Mouse (Mus musculus): ENCODE measurements around the gene Arhgef17. TPM values are rescaled to one million over a fixed set of nuclear protein-coding genes. Genes with fewer than 3 reads are reported as not detected.

The Arhgef17 gene
- polyA plus RNA-seq, 1 experiment from 2014 or later: 6.4 TPM

DNA sequence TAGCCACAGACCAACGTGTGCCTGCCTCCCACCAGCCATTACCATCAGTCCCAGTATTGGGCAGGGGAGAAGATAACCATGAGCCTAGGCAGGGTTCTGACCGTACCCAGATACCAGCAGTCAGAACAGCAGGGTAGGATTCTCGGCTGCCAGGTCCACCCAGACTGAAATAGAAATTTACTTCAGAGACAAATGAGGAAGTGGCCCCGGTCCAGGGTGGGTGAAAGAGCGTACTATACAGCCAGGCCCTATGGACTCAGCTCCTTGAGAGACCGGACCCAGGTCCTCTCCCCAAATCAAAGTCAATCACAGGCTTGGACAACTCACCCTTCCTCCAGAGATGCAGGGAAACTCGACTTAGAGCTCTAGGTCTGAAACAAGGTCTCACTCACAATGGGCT is 29.2 kb upstream of the Arhgef17 start:
- Histone ChIP-seq H3K4me1 (peaks cover 3% of the 10 kb centered on the region), H3K27ac (replicated peaks) (no peak overlapping the region; the same call in 1 of the 2 replicates), H3K27me3 (ENCODE audit: low read depth, poor library complexity, severe bottlenecking) (no peaks in the 10 kb centered on the region), H3K36me3 (no peaks in the 10 kb centered on the region), H3K9me3 (replicated peaks) (no peaks in the 10 kb centered on the region), H3K4me3 (no peak overlapping the region)
- 77% methylated on average over 7 of the region's 7 CpGs for WGBS
- no peak for DNase-seq (ENCODE audit: low spot score)

GRCm38 (mm10) chr7:100960462-100960861 is 28.6 kb upstream of the Arhgef17 start:
- DNase-seq (ENCODE audit: low spot score): no peak
- no peaks in the 10 kb centered on the region for H3K27me3 ChIP-seq (ENCODE audit: low read depth, poor library complexity, severe bottlenecking)
- 86% methylated on average over 2 of the region's 2 CpGs for WGBS

GRCm38 (mm10) chr7:100958426-100958825 is 26.5 kb upstream of the Arhgef17 start:
- 90% methylated on average over 2 of the region's 2 CpGs for WGBS
- DNase-seq (ENCODE audit: low spot score): no peak
- Histone ChIP-seq H3K27me3 (ENCODE audit: low read depth, poor library complexity, severe bottlenecking) (no peaks in the 10 kb centered on the region), H3K36me3 (no peaks in the 10 kb centered on the region), H3K4me1 (no peaks in the 10 kb centered on the region), H3K9me3 (replicated peaks) (no peaks in the 10 kb centered on the region), H3K4me3 (no peak overlapping the region), H3K27ac (replicated peaks) (no peak overlapping the region)

More at GRCm38 (mm10) chr7:100960462-100960861, 28.6 kb upstream of the Arhgef17 start:
- Histone ChIP-seq H3K27ac (replicated peaks) (no peak overlapping the region), H3K4me3 (no peak overlapping the region), H3K4me1 (no peaks in the 10 kb centered on the region), H3K36me3 (no peaks in the 10 kb centered on the region), H3K9me3 (replicated peaks) (no peaks in the 10 kb centered on the region)

DNA sequence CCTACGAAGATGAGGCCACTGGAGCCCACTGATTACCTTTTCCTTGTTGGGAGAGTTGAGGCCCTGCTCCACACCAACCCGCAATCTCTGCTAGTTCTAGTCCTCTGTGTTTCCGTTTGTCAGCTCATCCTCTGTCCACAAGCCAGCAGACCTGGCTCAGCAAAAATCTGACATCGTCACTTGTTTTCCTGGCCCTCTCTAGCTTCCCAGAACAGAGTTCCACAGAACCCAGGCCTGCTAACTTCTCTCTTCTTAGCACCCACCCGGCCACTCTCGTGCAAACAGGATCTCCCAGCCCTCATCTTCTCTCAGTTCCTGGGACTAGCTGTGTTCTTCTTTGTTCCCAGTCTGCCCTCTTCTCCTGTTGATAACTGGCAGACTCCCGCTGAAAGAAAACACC is 20.8 kb upstream of the Arhgef17 start:
- H3K4me1 ChIP-seq: peaks cover 15% of the 10 kb centered on the region
- no peak overlapping the region for H3K27ac ChIP-seq (replicated peaks)
- 87% methylated on average over 7 of the region's 7 CpGs for WGBS
- no peaks in the 10 kb centered on the region for H3K36me3 ChIP-seq
- no peaks in the 10 kb centered on the region for H3K9me3 ChIP-seq (replicated peaks)
- no peak for DNase-seq (ENCODE audit: low spot score)
- H3K27me3 ChIP-seq (ENCODE audit: low read depth, poor library complexity, severe bottlenecking): no peaks in the 10 kb centered on the region; the same call in 1 of the 2 replicates
- no peak overlapping the region for H3K4me3 ChIP-seq

DNA sequence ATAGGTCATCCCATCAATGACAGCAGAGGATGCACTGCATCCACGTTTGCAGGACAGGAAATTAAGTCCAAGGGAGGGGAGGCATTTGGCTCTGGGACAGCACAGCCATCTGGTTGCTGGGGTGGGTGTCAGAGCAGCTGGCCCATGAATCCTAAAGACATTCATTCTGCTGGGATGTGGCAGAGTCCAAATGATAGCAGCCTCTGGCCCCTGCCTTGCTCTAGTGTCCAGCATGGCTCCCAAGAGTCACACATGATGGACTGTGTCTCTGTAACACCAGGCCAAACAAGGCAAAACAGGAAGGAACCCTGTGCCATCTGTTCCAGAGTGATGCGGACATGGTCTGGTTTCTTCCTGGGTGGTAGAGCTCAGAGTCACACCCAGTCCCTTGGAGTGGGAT is 20.0 kb upstream of the Arhgef17 start:
- WGBS: 77% methylated on average over 2 of the region's 2 CpGs
- no peak overlapping the region for H3K27ac ChIP-seq (replicated peaks)

DNA sequence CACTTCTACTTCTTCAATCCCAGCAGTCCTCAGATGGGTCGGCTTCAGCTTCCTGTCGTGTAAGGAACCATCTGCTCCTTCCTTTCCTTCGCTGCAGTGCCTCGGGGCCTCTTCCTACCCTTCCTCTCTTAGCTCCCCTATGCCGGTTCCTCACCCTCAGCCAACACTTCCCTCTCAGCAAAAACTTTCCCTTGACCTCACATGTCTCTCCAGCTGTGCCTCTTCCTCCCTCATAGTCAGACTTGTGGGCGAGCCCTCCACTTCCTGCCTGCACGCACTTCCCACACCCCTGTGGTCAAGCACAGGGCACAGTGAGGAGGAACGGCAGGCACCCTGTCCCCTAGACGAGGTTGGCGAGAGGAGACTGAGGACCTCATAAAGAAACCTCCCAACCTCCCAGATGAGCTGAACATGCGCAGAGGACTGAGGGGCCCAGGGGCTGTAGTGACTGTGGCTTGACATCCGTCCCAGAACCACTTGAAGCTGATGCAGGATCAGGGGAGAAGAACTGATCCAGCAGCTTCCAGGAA is 18.6 kb upstream of the Arhgef17 start:
- H3K9me3 ChIP-seq (replicated peaks): no peaks in the 10 kb centered on the region
- no peak overlapping the region for H3K4me3 ChIP-seq
- 72% methylated on average over 12 of the region's 12 CpGs for WGBS
- H3K27me3 ChIP-seq (ENCODE audit: low read depth, poor library complexity, severe bottlenecking): no peaks in the 10 kb centered on the region; the same call in 1 of the 2 replicates
- no peak for DNase-seq (ENCODE audit: low spot score)
- H3K27ac ChIP-seq (replicated peaks): 0 out of 2 replicates have a peak overlapping the region, but pooled peaks have one; percentile 1
- H3K36me3 ChIP-seq: no peaks in the 10 kb centered on the region
- peaks cover 20% of the 10 kb centered on the region for H3K4me1 ChIP-seq

More for the DNA sequence above, 20.0 kb upstream of the Arhgef17 start:
- no peaks in the 10 kb centered on the region for H3K9me3 ChIP-seq (replicated peaks)
- H3K4me1 ChIP-seq: peaks cover 15% of the 10 kb centered on the region
- no peaks in the 10 kb centered on the region for H3K36me3 ChIP-seq
- DNase-seq (ENCODE audit: low spot score): no peak
- H3K27me3 ChIP-seq (ENCODE audit: low read depth, poor library complexity, severe bottlenecking): no peaks in the 10 kb centered on the region; the same call in 1 of the 2 replicates
- no peak overlapping the region for H3K4me3 ChIP-seq

DNA sequence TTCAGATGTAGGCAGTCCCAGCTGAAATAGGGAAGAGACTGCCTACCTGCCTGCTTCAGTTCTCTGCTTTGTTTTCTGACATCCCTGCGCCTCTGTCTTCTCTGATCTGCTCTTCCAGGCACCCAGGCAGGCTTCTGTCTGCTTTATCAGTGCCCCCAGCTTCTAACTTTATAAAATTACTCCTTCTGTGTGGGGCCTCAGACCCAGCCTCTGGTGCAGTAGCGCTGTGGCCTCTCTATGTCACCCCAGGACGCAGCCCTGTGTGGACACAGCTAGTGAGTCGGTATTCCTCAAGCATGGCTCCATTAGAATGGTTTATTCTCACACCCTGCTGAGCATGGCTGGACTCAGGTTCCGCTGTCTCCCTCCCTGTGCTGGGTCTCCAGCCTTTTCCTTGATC is 18.1 kb upstream of the Arhgef17 start:
- WGBS: 54% methylated on average over 5 of the region's 5 CpGs

DNA sequence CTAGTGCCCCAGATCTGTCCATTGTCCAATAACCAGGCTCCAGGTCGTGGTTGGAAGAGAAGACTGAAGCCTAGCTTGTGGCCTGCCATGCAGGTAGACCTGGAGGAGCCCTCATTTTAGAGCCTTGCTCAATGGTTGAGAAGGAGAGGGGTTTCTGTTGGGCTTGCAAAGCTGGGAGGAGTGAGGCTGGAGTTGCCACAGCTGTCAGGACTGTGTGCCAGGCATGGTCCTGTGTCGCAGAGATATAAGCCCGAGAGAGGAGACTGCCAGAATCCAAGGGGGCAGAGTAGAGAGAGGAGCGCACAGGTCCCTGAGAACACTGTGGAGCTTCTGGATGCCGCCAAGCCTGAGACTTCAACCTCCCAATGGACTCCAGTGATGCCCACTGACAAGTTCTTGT is 12.8 kb upstream of the Arhgef17 start:
- Histone ChIP-seq H3K4me3 (no peak overlapping the region), H3K36me3 (no peaks in the 10 kb centered on the region), H3K27me3 (ENCODE audit: low read depth, poor library complexity, severe bottlenecking) (peaks cover 9% of the 10 kb centered on the region; the same call in 1 of the 2 replicates), H3K4me1 (peaks cover 22% of the 10 kb centered on the region), H3K27ac (replicated peaks) (peak overlapping the region; percentile 74; the same call in 1 of the 2 replicates), H3K9me3 (replicated peaks) (no peaks in the 10 kb centered on the region)
- DNase-seq (ENCODE audit: low spot score): no peak
- 92% methylated on average over 5 of the region's 5 CpGs for WGBS

More for the DNA sequence above, 18.1 kb upstream of the Arhgef17 start:
- Histone ChIP-seq H3K4me1 (peaks cover 20% of the 10 kb centered on the region), H3K9me3 (replicated peaks) (no peaks in the 10 kb centered on the region), H3K36me3 (no peaks in the 10 kb centered on the region), H3K4me3 (no peak overlapping the region), H3K27ac (replicated peaks) (no peak overlapping the region), H3K27me3 (ENCODE audit: low read depth, poor library complexity, severe bottlenecking) (no peaks in the 10 kb centered on the region; the same call in 1 of the 2 replicates)
- no peak for DNase-seq (ENCODE audit: low spot score)

DNA sequence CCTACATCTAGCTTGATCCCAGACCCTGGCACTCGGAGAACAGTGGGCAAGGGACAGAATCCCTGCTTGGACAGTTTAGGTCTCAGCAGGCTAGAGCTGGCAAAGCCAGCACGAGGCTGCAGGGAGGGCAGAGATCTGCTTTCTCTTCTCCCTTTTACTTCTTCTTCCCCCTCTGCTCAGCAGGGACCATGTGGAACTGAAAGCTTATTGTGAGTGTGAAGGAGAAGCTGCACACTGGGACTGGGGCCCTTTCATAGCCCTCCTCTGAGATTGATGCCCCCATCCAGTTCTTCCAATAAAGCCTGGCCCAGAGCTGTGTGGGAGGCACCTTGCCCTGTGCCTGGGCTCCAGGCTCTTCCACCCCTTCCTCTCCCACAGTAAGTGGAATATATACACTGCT is 12.4 kb upstream of the Arhgef17 start:
- Histone ChIP-seq H3K4me1 (peaks cover 22% of the 10 kb centered on the region), H3K36me3 (no peaks in the 10 kb centered on the region), H3K4me3 (no peak overlapping the region), H3K27ac (replicated peaks) (peak overlapping the region; percentile 74; the same call in 1 of the 2 replicates), H3K9me3 (replicated peaks) (no peaks in the 10 kb centered on the region), H3K27me3 (ENCODE audit: low read depth, poor library complexity, severe bottlenecking) (peaks cover 9% of the 10 kb centered on the region; the same call in 1 of the 2 replicates)
- 82% methylated on average over 2 of the region's 2 CpGs for WGBS
- DNase-seq (ENCODE audit: low spot score): no peak

DNA sequence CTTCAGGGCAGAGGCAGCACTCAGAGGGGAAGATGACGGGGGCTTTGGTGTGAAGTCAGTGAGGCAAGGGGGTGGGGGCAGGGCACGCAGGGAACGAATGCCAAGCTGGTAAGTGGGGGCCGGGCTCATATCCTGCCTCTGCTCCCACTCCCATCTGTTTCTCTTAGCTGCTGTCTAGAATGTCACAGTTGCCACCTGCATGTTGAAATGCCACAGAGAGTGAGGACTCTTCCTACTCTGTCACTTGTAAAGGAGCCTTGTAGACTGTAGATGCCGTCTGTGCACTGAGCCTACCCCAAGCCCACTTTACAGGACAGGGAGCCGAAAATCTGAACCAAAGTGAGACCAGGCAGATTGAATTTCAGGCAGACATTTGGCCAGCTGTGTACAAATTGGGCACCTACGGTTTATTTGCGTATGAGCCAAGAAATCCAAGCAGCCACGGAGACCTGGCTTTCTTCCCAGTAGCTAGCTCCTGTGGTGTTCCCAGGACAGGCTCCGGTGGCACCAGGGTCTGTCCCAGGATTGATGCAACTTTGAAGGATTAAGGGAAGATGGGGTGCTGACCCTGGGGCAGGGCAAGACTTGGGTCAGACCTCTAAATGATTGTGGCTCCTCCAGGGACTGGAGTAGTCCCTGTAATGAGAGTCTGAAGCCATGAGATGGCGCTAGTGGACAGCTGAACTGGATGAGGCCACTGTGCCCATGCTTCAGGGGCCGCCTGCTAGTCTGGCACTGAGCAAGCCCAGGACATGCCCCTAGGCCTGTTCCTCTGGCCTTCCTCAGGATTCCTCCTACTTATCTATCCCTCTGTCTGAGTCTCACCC is 11.1 kb upstream of the Arhgef17 start:
- Histone ChIP-seq H3K9me3 (replicated peaks) (no peaks in the 10 kb centered on the region), H3K27ac (replicated peaks) (peak overlapping the region; percentile 74), H3K4me3 (no peak overlapping the region), H3K27me3 (ENCODE audit: low read depth, poor library complexity, severe bottlenecking) (peaks cover 9% of the 10 kb centered on the region; the same call in 1 of the 2 replicates), H3K4me1 (peaks cover 22% of the 10 kb centered on the region), H3K36me3 (no peaks in the 10 kb centered on the region)
- DNase-seq (ENCODE audit: low spot score): peak; percentile 75
- WGBS: 59% methylated on average over 12 of the region's 12 CpGs

- Histone ChIP-seq H3K9me3 (replicated peaks) (no peaks in the 10 kb centered on the region), H3K4me3 (no peak overlapping the region), H3K36me3 (no peaks in the 10 kb centered on the region), H3K27me3 (ENCODE audit: low read depth, poor library complexity, severe bottlenecking) (peaks cover 9% of the 10 kb centered on the region; the same call in 1 of the 2 replicates), H3K27ac (replicated peaks) (no peak overlapping the region), H3K4me1 (peaks cover 16% of the 10 kb centered on the region)
- WGBS: 45% methylated on average over 5 of the region's 5 CpGs
- no peak for DNase-seq (ENCODE audit: low spot score)
Observed at GRCm38 (mm10) chr7:100941169-100941568, 9.3 kb upstream of the Arhgef17 start.

DNA sequence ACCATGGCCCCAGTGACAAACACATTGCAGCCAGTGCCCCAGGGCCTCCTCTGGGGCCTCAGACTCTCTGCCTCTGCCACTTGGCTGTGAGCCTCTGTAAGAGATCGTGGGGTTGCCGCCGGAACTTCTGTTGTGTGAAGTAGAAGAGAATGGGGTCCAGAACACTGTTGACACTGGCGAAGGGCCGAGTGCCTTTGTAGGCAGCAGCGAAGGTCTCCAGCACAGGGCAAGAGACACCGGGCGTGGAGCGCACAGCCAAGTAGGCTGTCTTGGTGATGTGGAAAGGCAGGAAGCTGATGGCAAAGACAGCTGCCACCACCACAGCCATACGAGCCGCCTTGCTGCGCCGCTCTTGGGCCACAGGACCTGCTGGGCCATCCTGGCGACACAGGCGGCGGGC is 6.2 kb upstream of the Arhgef17 start:
- H3K27ac ChIP-seq (replicated peaks): 0 out of 2 replicates have a peak overlapping the region, but pooled peaks have one; percentile 13
- no peaks in the 10 kb centered on the region for H3K36me3 ChIP-seq
- H3K4me3 ChIP-seq: 0 out of 2 replicates have a peak overlapping the region, but pooled peaks have one; percentile 9
- no peaks in the 10 kb centered on the region for H3K9me3 ChIP-seq (replicated peaks)
- peaks cover 6% of the 10 kb centered on the region for H3K4me1 ChIP-seq
- no peak for DNase-seq (ENCODE audit: low spot score)
- WGBS: 92% methylated on average over 16 of the region's 16 CpGs
- H3K27me3 ChIP-seq (ENCODE audit: low read depth, poor library complexity, severe bottlenecking): peaks cover 11% of the 10 kb centered on the region

GRCm38 (mm10) chr7:100937481-100937880 is 5.6 kb upstream of the Arhgef17 start:
- Histone ChIP-seq H3K4me3 (no peak overlapping the region), H3K27me3 (ENCODE audit: low read depth, poor library complexity, severe bottlenecking) (peaks cover 11% of the 10 kb centered on the region), H3K4me1 (peaks cover 11% of the 10 kb centered on the region), H3K27ac (replicated peaks) (no peak overlapping the region), H3K36me3 (no peaks in the 10 kb centered on the region), H3K9me3 (replicated peaks) (no peaks in the 10 kb centered on the region)
- DNase-seq (ENCODE audit: low spot score): no peak
- 74% methylated on average over 3 of the region's 3 CpGs for WGBS
